Mouse (Mus musculus) spleen, adult 2 months (tissue): ENCODE results near the gene Yae1d1.

Experiments
- CTCF ChIP-seq: fragments of 200-500 bp; IDR thresholded peaks from 2 replicates; pipeline ENCODE4 v1.5.1; 2011; ENCODE audit warnings: mild to moderate bottlenecking, inconsistent platforms; ENCODE audit not compliant: insufficient read depth, insufficient read length, insufficient replicate concordance; ENCODE audit errors: extremely low read depth
- POLR2A ChIP-seq: fragments of 200-500 bp; IDR thresholded peaks from 2 replicates; pipeline ENCODE4 v1.6.1; 2011; ENCODE audit warnings: low read depth, low read length, inconsistent platforms

DNA sequence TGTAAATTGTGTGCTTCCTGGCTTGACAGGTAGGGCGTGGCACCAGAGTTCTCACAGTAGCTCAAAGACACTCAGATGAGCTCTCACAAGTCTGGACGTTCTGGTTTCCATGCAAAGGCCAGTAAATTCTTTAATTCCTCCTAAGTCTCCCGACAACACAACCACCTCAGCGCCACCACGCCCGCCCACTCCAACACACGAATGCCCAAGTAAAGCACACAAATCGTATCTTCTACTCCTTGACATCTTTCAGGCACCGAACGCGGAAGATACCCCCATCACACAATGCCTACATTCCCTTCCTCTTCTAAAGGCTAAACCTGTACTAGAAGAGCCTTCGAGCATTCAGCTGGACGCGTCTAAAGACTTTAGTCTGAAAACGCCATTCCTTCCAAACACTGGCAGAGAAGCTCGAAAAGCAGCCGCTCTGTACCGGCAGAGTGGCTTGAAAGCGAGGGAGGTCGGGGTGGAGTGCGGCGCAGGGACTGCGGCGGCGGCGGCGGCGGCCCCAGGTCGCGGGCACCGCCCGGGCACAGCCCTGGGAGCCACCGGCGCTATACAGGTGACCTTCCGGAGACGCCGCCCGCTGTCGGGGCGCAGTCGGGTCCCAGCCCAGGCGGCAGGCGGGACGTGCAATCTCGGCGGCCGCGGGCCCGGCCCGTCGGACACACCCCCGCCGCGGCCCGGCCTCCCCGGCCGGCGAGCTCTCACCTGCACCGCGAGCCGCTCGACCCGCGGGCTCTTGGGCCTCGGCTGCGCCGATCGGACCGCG lies 49.7 kb downstream of the Yae1d1 start:
- TF ChIP-seq CTCF (no peak), POLR2A (no peak)
